Mouse (Mus musculus): ENCODE results near the gene Ubash3b.

Ubash3b gene

DNA sequence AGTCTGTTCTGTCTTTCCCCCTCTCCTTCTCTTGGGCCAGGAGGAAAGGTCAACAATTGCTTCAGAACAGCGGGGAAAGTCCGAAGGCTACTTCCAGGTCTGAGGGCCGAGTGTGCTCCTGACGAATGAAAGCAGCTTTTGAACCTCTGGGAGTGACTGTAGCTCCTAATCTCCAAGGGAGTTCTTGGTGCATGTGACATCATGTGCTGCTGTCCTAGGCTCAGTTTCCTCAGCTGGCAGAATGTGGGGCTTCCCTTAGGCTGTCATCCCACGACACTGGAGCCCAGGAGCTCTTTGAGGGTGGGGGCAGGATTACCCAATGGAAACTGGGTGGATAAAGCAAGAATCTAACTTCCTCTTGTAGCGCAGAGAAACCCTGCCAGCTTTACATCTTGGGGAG is at the start of gene Ubash3b:
Ubash3b (minus strand) TSS at position 285 of the 400 bp plus-strand sequence.
- DNase-seq: no peak

DNA sequence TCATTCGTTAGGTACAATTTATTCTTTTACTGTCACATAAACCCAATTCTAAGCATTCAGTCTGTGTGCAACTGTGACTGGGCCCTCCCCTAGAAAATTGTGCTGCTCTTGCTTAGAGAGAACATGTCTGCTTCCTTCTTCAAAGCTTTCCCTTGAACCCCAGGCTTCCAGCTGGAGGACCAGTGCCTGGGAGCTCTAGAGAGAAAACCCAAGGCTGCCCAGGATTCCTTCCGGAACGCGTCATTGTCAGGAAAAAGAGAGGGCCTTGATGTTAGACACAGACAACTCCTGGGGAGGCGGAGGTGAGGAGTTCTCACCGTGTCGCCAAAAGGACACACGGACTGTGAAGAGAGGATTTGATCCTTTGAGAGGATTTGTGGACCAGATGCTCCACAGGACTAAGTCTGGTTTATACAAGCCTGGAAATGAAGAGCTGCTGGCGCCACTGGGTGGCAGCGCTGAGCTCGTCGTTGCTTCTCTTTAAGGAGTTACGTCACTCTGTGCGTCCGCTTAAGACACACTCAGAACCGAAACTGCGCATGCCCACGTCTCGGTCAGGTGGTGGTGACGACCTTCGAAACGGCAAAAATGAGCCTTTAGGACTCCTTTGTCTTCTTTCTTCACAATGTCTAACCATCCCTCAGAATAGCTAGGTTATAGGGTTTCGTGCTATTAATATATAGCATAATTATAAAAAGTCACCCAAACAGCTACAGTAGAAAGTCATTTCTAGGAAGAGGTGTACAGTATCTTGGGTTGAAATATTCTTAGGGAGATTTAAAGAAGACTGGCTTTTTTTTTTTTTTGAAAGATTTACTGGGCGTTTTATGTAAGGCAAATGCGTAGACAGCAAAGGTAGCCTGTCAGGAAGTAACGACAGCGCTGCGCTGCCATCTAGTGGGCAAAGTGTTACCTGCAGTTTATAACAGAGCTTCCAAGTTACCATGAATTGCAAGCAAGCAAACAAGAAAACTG is 45.9 kb upstream of the Ubash3b start:
- DNase-seq: peak; percentile 95

DNA sequence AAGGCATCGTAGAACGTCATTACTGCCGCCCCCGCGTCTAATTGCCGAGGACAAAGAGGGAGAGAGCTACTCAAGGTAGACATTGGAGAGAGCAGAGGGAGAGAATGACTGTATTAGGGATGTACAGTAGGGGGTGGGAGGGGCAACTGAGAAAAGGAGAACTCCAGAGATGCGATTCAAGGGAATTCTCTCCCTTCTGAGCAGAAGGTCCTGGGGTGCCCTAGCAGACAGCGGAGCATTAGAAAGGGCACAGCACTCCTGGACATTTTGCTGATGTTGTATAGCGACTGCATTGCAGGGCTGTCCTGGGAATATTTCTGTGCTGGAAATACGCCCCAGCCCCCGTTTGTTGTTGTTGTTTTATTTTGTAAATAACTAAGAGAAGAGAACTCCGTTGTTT is 45.2 kb upstream of the Ubash3b start:
- DNase-seq: no peak

DNA sequence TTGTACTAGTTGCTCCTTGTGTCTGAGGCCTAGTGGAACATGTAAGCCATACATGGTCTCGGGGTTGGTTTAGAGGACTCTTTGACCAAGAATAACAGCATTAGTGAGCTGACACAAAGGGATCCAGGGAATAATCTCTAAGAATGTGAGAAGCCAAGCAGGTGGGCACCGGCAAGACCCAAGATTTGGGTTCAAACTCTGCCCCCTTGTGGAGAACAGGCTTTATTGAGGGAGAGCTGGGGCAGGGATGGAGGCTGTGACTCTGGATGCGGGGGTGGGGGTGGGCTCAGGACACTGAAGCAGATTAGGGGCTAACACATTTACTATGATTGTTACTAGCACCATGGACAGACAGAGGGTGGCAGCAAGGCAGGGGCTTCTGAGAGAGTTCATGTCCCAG is 43.8 kb upstream of the Ubash3b start:
- DNase-seq: no peak

DNA sequence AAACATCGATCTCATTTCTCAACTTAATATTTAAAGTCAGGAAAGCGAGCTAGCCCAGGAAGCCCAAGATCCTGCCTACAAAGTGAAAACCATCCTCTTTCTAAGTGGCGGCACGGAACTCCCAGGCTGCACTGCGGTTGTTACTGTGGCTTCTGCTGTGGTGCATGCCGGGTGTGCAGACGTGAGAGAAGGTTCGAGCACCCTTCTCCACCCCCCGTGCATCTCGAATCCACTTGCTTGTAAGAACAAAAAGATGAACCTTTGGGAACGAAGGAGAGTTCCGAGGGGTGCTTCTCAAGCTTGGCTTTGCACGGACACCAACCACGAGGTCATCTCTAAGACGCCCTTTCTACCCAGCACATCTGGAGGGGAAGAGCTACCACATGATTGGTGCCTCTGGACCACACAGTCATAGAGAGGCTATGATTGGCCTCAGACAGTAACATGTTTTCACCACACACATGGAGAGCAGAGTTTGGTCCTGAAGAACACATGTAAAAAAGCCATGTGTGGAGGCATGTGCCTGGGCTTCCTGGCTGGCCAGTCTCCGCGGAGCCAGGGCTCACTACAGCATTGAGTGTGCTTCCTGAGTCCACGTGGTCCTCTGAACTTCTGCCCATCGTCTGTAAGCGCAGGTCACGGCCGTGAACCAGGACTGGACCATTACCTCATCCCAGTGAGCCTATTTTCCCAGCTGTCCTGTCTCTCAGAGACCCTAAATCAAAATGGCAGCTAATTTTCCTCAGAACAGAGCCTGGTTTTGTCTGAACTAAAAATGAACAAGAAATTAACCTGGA is 38.2 kb upstream of the Ubash3b start:
- no peak for DNase-seq

DNA sequence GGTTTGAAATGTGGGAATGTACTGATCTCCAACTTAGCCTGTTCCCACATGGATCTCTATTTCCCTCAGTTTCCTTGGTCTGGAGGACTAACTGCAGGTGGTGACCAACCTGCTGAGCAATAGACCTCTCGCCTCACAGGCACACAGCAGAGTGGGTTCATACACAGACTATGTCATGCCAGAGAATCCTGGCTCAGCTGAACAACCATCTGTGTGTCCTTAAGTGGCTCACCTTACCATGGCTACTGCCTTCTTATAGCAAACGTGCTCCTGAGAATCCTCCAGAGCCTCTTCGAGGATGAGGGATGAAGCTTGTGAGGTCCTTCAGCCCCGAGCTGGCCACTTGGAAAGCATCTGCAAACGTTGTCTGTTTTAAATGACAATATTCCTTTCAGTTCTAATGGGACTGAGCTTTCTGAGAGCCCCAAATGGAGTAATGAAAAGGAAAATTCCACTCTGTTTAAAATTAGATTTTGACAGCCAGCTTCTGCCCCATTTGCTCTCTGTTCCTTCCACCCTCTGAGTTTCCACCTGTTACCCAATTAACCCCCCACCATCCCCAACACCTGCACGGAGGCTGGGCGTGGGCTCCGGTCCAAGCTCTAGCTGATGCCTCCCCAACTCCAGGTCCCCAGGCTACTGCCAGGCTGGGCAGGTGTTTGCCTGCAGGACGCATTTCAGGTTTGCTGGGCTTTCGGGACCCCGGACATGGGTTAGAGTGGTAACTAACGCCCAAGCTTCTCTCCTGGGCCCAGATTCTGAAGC is 37.2 kb upstream of the Ubash3b start:
- DNase-seq: no peak

DNA sequence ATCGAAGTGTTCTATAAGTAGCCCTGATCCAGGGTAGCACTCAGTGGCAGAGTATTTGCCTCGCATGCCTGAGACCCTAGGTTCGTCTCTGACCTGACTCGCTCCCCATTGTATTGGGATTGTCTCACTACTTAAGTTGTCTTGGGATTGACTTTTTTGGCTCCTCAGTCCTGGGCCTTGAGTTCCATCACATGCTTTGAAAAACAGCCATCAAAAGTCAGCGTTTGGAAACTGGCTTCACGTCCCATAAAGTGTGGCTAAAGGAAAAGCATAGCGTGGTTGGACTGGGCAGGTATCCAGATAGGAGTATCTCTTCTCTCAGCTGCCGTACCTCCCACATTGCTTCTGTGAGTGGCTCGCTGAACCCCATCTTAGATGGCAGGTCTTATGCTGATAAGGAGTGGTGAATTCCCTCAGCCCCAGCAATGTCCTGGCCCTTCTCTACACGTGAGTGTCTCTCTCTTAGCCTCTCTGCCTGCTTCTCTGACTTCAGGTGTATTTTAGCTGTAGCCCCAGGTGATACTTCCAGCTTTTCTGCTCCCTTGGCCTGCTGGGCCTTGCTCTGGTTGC is 34.3 kb upstream of the Ubash3b start:
- DNase-seq: no peak

DNA sequence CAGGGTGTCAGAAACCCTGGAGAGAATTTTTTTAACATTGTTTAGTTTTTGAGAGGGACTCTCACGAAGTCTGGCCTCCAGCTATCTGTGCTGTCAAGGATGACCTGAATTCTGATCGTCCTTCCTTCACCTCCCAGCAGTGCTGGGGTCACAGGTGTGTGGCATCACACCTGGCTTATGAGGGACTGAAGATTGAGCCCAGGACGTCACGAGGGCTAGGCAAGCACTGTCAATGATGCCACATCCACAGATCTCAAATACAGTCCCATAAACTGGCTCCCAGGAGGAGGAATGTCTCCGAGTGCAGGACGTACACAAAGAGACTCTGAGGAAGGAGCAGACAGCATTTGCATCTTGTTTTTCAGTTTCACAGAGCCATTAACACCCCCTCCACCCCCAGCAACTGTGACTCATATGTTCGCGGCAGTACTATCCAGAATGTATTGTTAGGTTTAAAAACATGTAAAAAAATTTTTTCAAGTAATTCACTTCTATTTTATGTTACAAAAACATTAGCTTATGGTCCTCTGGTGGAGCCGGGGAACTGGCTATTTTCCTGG is 30.2 kb upstream of the Ubash3b start:
- DNase-seq: no peak

DNA sequence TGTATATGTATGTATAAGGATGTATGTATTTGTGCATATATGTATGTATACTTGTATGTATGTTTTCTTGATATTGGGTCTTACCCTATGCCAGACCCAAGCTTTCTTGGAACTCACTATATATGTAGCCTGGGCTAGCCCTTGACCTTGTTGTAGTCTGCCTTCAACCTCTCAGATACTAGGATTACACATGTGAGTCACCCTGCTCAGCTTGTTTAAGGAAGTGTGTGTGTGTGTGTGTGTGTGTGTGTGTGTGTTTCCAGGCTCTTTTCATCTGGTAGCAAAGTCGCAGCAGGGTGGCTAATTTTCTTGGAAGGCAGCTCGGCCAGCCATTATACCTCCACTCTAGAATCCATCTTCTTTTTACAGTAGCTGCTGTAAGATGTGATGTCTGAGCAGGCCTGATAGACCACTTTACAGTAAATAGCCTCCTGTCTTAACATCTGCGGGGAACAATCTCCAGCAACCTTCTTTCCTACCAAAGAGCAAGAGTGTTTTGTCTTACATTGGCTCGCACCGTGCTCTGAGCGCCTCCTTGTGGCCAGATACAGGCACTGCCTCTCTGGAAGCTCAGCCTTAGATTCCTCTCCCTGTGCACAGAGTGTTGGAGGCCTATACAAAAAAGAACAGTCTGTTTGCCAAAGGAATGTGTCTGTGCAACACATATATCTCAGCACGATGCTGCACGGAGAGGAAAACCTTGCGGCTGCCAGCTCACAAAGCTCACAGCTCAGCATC is 29.4 kb upstream of the Ubash3b start:
- peak; percentile 75 for DNase-seq

DNA sequence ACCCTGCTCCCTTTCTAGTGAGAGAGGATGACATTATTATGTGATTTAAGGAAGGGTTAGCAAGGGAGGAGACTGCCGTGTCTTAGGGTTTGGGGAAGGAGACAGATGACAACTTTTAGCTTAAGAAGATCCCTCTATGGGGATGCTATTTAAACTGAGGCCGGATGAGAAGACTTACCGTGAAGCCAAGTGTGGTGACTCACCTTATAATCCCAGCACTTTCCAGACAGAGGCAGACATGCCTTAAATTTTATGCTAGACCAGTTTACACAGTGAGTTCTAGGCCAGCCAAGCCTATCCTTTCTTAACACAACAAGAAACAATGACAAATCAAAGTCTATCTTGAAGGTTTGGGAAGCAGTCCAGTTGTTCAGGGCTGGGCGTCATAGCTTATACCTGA is 26.4 kb upstream of the Ubash3b start:
- no peak for DNase-seq

DNA sequence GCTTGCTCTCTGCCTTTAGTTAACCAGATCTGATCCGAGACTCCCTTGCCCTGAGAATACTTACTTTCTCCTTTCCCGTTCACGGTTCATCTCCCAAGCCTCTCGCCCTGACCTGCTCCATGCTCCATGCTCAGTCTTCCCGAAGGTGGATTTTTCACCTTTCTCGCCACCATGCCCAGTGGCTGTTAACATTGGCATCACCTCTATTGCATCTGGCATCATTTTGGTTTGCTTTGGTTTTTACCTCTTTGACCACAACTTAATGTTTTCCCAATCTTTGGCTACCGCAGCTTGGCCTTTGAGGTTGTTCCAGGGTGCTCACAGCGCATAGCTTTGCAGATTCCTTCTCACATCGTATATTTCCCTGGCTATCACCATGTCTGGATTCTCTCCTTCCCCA is 26.0 kb upstream of the Ubash3b start:
- no peak for DNase-seq

DNA sequence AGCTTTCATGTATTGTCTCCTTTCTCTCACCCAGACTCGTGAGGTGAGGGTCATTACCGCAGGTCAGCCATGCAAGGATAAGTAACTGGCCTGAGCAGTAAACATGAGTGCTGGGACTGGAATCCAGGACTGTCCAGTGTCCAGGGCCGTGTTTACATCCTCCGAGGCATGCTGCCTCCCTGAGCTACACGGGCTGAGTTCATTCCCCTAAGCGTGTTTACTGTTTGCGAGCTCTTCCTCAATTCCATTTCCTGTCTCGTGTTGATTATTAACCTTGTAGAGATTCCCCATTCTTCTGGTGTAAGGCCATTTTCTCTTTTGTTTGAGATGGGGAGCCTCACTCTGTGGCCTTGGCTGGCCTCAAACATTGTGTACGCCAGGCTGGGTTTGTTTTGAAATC is 23.8 kb upstream of the Ubash3b start:
- DNase-seq: no peak

DNA sequence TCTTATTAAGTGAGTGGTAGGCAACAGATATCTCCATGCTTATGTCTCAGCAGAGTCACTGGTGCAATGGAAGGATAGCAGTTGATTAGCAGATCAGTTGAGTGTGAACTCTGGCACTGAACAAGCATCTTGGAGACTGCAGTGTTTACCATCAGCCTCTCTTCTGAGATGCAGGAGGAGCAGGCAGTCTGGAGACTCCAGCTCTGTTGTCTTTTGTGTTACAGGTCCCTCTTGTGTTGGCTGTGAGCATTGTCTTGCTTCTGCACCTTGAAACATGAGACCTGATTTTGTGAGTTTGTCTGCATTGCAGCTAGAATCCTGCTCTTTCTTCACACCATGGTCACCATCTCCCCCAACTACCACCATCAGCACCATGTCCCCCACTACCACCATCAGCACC is 21.1 kb upstream of the Ubash3b start:
- DNase-seq: peak; percentile 43

DNA sequence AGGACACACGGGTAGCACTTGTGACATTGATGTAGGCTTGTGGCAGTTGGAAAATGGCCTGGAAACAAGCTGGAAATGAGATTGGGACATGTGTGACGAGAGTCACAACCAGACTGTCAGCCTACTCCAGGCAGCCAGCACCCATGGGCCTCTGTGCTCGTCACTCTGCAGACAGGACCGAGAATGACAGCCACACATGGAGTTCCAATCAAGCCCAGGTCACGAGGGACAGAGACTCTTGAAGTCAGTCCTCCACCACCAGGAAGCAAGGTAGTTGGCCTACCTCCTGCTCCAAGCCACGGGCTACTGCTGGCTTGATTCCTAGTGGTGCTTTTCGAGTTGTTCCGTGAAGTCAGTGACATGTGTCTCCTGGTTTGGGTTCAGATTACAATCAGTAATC is 20.3 kb upstream of the Ubash3b start:
- no peak for DNase-seq

DNA sequence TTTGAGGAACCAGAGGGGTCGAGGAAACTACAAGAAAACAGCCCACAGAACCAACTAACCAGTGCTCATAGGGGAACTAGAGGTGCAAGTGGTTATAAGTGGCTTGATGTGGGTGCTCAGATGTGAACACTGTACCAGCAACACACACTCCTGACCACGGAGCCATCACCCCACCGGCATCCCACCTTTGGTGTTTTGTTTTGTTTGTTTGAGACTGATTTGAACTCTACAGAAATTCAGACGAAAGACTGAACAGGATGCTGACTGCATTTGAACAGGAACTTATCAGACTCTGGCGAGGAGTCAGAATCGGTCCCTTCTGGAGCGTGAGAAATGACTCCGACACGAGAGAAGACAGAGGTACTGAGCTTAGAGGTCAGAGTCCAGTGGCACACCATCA is 19.9 kb upstream of the Ubash3b start:
- DNase-seq: peak; percentile 16

DNA sequence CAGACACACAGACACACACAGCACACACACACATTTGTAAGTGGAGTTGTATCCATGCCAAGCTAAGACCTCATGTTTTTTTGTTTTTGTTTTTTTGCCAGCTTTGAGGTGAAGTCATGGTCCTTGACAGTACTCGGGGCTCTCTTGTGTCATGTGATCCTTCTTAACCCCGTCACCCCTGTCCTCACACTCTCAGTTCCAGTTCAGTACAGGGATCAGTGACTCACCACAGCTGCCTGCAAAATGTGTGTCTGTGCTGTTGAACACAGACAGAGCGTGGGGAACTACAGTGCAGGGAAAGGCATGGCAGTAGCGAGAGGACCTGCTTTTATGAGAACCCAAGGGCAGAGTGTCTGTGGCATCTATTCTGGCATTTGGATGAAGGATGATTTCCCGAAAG is 17.6 kb upstream of the Ubash3b start:
- DNase-seq: no peak

DNA sequence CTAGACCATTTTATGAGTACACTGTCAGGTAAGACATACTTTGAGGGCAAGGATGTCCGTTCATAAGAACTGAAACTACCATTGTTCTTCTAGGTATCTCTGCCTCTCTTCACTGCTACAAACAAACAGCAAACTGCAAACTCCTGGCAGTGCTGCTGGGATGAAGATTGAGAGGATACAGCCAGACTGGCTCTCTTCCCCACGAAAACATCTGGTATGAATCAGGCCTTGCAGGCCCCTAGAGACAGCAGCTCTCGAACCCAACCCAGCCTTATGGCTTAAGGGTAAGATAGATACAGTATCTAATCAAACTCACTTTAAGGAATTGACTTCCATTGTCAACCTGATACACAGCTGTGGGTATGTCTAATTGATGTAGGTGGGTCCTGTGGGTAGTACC is 11.7 kb upstream of the Ubash3b start:
- DNase-seq: no peak

DNA sequence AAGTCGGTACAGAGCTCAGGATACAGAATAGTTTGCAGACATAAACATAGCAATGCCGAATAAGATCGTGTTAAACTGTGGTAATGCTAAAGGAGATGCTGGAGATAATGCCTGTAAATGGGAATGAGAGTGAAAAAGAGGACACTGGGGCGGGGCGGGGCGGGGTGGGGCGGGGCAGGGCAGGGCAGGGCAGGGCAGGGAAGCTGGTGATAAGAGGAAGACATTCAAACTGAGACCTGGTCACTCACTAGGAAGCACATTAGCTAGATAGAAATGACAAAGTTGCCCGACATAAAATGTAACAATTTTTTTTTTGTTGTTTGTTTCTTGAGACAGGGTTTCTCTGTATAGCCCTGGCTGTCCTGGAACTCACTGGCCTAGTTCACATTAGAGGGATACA is 10.9 kb upstream of the Ubash3b start:
- no peak for DNase-seq

DNA sequence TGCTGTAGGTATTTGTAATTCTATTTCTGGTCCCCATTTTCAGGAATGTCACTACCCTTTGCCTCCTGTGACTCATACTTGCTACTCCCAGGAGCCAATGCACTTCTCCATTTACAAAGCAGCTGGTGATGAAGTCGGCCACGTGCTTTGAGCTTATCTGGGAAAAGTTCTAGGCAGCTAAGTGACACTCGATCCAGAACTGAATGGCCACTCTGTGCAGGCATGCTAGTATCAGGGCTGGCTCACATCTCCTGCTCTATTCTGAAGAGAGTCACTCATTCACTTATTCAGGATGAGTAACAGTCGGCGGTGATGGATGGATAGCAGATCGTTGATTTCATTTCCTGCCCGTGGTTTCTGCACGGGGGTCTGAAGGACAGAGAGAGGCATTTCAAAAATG is 8.5 kb upstream of the Ubash3b start:
- no peak for DNase-seq

DNA sequence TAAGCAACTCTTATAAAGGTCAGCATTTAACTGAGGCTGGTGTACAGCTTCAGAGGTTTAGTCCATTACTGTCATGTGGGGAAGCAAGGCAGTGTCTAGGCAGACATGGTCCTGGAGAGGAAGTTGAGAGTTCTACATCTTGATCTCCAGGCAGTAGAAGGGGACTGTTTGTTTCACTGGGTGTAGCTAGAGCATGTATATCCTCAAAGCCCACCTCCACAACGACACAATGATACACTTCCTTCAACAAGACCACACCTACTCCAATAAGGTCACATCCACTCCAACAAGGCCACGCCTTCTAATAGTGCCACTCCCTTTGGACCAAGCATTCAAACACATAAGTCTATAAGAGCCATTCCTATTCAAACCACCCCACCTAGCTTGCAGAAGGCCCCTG is 7.2 kb upstream of the Ubash3b start:
- DNase-seq: no peak

DNA sequence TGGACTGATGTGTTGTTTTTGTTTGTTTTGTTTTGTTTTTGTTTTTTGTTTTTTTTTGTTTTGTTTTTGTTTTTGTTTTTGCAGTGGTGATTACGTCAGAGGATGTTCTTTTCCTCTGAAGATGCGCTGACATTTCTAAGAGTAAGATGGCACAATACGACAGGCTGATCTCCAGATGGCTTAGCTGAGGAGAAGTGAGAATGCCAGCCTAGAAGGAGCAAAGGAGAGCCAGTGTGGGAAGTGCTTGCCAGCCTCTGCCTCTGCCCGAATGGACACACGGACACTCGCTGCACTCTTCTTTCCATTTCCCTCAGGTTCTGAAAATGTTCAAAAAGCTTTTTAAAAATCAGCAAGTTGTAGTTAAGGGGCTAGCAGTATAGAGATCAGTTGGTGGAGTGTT is 6.7 kb upstream of the Ubash3b start:
- no peak for DNase-seq

DNA sequence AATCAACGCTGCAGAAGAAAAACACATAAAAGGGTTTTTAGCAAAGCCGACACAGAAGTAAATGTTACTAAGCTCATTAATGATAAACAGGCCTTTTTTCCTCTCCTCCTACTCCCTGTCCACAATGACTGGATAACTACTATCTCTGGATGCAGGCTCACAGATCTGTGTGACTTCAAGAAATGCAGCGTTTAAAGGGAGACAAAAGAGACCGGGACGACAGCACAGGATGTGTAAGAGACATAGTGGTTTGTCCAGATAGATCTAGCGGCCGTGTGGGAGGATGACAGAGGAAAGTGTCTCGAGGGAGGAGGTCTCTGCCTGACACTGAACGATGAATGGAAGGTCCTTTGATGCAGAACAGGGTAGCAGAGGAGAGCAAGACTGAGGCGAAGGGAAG is 5.4 kb upstream of the Ubash3b start:
- DNase-seq: peak; percentile 31

All from thymus, postnatal 14 days (tissue).